Mouse (Mus musculus): ENCODE measurements around the gene Zp2. TPM values are rescaled to one million over a fixed set of nuclear protein-coding genes. Genes with fewer than 3 reads are reported as not detected.

The Zp2 gene
- not detected for total RNA-seq (2023)

GRCm38 (mm10) chr7:120145191-120145590 lies at the start of gene Zp2:
TSS of gene Zp2 (minus strand) at chr7:120145291.

GRCm38 (mm10) chr7:120173603-120174244 lies 28.6 kb upstream of the Zp2 start, which contains the start of gene Anks4b:
TSS of gene Anks4b (plus strand) at chr7:120173858.

GRCm38 (mm10) chr7:120102164-120102972 lies 42.7 kb downstream of the Zp2 start, which contains the start of gene Tmem159:
TSS of gene Tmem159 (plus strand) at chr7:120102353.

GRCm38 (mm10) chr7:120095180-120095579 lies 49.9 kb downstream of the Zp2 start, which contains the start of gene Dnah3:
TSS of gene Dnah3 (minus strand) at chr7:120095280.

Other genes with a start within 250 kb of the Zp2 start
- 6.3 TPM for gene Lyrm1, start 249.4 kb downstream of the Zp2 start, total RNA-seq (2023)
- gene Dcun1d3, start 249.0 kb downstream of the Zp2 start, total RNA-seq (2023) = 21.3 TPM
- not detected for gene Dnah3, start 50.0 kb downstream of the Zp2 start, total RNA-seq (2023)
- gene Tmem159, start 42.9 kb downstream of the Zp2 start, total RNA-seq (2023) = not detected
- not detected for gene Anks4b, start 28.6 kb upstream of the Zp2 start, total RNA-seq (2023)
- gene Crym, start 56.8 kb upstream of the Zp2 start, total RNA-seq (2023) = not detected
- not detected for gene Abca14, start 58.7 kb upstream of the Zp2 start, total RNA-seq (2023)
- gene Abca15, start 183.4 kb upstream of the Zp2 start, total RNA-seq (2023) = not detected